Mouse (Mus musculus) thymus, adult 2 months (tissue): ENCODE data around the gene Stom.

Source experiments
- CTCF ChIP-seq: fragments of 200-500 bp; IDR thresholded peaks from 2 replicates; pipeline ENCODE4 v1.5.1; 2012; ENCODE audit warnings: mild to moderate bottlenecking, control low read depth, low read length, moderate library complexity, borderline replicate concordance; ENCODE audit not compliant: control insufficient read depth, poor library complexity, insufficient read depth; ENCODE audit errors: extremely low read depth
- POLR2A ChIP-seq: fragments of 200-500 bp; IDR thresholded peaks from 2 replicates; pipeline ENCODE4 v1.6.1; 2012; ENCODE audit warnings: mild to moderate bottlenecking, low read length, control low read depth, moderate library complexity; ENCODE audit not compliant: control insufficient read depth, poor library complexity, insufficient read depth; ENCODE audit errors: extremely low read depth

- TF ChIP-seq CTCF (no peak), POLR2A (no peak)
Measured at GRCm38 (mm10) chr2:35326931-35327330, 9.8 kb downstream of the Stom start.
